Mouse (Mus musculus) spleen, postnatal 14 days (tissue): ENCODE data around the gene Nmnat3.
A peak's percentile ranks its signal among the peaks of the same experiment; 100 is the strongest.

Experiments used
- DNase-seq, 2 experiments: peaks; one replicate each; pipeline ENCODE4 v3.0.0; 2021 to 2022; ENCODE audit warnings: low spot score in 2 of 2

Gene Nmnat3

DNA sequence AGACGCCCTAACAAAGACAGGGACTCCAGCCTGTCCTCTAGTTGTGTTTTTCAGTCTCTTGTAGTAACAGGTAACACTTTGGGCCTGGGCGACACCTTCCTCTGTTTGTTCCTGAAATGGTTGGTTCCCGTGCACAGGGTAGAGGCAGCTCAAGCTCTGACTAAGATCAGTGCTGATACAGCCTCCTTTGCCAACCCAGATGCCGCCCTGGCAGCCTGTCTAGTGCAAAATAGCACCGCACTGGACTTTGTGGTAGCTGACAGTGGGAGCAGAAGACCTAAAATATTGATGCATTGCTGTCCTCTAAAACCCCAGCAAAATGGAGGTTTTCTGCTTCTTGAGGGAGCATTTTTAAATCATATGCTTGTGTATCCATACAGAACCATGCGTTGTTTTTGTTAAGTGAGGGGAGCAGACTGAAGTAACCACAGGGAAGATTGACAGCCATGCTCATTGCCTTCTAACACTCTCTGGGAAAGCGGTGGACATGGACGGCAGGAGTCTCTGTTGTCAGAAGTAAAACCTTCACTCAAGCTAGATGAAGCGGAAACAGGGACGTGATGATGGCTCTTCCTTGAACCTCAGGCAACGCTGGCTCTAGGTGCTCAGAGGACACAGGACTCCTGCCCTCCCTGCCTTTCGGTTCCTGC, 24.2 kb downstream of the Nmnat3 start:
- no peak for DNase-seq

DNA sequence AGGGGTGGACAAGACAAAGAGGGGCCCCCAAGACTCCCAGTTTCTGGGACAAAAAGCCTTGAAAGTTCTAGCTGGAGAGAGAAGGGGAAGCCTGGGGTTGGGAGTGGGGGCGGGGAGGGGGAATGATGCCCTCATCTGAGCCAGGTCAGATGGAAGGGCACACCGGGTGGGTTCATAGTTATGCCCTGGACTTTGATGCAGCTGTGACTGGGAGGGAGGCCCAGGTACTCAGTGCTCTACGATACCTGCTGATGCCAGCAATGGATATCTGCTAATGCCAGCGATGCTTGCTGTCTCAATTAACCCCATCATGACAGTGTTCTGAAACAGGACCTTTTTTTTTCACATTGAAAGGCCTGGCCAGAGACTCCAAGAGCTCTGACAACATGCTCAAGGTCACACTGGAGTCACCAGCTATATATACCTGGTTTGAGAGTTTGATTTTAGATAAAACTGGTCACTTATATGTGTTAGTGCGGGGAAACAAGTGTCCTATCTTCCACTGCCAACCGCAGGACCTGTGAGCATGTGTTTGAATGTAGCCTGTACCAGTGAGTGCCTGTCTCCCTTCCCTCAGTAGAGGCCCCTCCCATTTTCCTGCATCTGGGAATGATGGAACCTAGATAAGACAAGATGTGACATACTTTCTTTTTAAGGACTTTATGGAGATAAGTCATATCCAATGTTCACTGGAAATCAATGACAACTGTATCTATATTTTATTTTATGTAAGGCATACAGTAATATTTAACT, 25.6 kb downstream of the Nmnat3 start:
- DNase-seq = no peak

DNA sequence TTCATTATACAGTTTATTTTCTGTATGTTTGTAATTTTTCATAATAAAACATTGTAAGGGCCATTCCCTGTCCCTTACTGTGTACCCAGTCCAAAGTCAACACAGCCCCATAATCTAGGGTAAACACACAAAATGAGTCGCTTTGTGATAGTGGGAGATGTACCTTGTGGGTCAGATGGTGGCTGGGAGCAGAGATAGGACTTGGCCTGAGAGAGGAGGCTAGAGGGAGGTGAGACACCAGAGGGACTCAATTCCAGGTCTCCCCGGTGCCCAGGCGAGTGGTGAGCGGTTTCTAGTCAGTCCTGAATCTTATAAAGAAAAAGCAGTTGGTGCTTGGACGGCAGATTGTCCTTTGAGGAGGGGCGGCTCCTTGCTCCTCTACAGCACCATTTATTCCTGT, 26.4 kb downstream of the Nmnat3 start:
- DNase-seq = peak; percentile 20 to 27

DNA sequence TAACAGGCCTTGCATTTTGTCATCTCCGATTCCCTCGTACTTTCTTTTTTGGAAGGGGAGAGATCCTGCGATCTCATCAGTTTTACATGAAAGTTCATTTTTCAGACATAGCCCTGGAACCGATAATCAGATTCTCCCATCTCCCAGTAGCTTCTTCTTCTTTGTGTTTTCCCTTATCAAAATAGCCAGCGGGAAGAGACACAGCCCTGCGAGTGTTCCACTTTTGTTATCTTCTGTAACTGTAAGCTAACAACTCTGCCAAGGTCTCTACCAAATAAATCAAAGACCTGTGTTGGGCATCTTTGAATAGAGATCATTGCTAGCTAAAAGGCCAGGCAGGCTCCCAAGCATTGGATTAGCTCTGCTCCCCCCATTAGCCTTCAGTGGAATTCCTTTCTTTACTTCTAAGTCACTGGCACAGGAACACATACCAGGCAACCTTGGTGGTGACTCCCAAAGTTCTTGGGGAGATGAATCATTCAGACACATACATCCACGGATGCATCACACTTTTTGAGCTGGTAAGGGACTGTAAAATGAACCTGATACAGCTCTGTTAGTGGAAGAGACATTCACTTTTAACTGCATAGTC, 26.9 kb downstream of the Nmnat3 start:
- DNase-seq = no peak

DNA sequence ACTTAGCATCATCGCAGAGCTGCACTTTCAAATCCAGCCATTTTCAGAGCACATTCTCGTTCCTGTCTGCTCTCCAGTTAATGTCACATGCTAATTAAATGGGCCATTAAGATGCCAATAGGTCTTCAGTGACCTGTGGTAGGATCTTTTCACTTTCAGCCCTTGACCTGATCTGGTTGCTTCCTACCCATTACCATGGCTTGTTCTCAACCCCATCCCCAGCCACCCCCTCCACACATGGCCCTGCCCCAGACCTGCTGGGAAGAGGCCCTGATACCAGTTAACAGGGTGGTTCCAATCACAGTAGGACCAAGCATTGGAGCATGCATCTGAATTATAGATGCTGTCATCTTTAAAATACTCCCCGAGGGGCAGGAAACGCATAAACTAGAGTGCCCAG, 30.7 kb downstream of the Nmnat3 start:
- no peak for DNase-seq

DNA sequence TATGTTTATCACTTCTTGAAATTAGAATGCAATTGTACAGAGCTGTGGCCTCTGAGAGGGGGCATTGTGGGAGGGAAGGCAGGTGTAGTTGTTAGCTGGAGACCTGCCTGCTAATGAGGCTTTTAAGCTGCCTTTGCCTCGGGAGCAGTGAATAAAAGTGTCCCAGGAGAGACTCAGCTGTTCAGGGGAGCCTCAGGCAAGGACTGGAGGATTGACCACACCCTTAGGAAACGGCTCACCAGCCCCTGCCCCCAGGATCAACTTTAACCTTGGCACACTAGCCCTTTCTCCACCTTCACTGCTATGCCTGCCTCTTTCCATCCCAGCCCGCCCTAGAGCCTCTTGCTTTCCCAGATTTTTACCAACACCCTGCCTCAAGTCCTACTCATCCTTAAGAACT, 31.6 kb downstream of the Nmnat3 start:
- no peak for DNase-seq

DNA sequence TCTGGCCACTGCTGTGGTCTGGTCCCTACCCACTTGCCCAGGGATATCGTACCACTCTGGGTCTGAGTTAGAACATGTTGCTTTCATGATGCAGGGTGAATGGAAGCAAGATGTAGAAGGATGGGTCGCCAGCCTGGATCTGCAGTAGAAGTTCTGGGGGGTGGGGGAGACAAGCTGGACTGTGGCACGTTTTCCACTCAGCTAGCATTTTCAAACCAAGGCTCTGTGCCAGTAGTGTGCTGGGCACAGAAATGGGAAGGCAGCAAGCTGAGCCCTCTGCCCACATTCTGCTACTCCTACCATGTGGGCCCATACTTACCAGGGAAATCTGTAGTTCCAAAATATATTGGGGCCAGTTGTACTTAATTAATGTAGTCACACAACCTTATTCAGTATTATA, 33.5 kb downstream of the Nmnat3 start:
- no peak for DNase-seq

DNA sequence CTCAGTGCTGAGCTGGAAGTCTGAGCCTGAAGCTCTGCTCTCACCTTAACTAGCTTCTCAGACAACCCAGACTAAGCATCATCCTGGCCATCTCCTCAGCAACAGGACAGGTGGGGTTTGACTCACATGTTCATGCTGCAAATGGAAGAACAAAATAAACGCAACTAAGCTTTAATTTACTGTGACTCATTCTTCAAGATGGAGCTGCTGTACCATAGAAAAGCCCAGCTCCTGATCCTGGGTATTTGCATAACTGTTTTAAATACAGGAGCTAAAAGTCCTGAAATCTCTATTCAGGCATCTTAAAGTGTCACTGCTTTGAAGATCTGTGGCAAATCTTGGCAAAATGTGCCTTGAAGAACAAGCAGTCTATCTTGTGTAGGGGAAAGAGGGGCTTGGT, 38.9 kb downstream of the Nmnat3 start:
- no peak for DNase-seq

DNA sequence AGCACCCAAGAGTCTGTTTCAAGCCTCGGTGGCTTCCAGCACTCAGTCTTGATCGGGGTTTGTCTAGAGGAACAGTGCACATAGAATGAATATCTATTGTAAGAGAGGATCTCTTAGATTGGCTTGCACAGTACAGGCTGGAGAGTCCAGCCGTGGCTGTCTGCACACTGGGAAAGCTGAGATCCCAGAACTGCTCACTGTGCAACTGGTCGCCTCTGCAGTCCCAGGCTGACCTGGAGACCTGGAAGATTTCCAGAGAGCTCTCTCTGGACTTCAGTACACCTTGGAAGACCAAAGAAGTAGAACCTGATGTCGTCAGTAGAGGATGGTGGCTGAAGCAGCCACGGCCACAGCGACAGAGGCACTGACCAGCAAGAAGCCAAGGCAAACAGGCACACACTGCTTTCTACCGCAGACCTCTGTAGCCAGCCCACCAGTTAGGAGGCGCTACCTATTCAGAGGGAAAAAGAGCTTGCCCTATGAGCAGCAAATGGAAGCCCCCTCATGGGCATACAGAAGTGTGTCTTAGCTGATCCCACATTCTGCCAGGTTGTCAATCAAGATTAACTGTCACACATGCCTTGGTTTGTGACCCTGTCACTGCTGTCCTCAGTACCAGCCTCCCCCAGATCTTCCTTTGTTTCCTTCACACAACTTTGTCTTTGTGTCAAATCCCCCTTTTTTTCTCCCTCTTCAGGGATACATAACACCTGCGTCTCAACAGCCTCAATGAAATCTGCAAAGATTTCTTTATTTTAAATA, 41.4 kb downstream of the Nmnat3 start:
- DNase-seq = no peak

DNA sequence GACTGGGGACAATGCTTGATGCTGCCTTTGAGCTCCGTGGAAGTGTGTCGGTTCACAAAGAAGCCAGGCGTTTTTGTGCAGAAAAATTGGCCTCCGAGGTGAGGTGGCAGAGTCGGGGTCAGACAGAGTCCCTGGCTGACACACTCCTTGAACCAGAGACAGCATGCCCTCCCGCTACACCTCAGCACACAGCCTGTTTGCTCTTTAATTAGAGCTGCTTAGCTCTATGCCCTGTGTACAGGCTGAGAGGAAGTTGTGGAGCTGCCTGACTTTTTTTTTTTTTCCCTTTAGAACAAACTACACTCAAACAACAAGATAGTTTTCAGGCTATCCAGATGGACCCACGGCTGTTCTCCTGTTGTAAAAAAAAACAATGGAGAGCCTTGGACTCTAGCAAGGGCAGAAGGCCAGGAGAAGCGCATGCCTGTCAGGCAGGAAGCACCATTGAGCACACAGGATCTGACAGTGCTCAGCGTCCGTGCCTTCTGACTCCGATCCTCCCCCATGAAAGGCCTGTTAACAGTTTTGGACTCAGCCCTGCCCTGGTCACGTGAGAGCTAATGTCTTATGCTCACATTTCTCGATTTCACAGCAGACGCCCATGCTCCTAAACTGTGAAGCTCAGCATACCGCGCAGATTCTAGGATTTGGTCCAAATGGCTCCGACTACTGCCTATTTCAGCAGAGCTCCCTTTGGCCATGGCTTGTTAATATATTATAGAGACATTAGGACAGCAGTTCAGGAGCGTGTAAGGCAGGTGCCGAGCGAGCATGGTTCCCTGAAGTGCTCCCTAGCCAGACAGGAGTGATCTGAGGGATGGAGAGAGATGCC, 42.3 kb downstream of the Nmnat3 start:
- DNase-seq = no peak

DNA sequence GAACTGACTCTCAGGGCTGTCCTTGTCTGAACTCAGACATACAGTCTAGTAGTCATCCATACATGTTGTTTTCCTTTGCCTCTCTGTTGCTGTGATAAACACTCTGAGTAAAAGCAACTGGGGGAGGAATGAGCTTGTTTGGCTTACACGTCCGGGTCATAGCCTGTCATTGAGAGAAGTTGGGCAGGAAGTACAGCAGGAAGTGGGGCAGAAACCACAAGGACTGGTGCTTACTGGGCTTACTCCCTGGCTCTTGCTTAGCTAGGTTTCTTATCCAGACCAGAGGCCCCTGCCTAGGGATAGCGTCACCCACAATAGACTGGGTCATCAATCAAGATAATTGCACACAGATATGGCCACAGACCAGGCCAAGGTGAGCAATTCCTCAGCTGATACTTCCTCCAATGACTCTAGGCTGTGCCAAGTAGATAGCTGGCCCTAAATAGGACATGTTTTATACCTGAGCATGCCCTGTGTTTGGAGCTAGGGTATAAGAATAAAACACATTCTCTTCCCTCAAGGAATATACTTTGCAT, 46.1 kb downstream of the Nmnat3 start:
- DNase-seq = no peak

DNA sequence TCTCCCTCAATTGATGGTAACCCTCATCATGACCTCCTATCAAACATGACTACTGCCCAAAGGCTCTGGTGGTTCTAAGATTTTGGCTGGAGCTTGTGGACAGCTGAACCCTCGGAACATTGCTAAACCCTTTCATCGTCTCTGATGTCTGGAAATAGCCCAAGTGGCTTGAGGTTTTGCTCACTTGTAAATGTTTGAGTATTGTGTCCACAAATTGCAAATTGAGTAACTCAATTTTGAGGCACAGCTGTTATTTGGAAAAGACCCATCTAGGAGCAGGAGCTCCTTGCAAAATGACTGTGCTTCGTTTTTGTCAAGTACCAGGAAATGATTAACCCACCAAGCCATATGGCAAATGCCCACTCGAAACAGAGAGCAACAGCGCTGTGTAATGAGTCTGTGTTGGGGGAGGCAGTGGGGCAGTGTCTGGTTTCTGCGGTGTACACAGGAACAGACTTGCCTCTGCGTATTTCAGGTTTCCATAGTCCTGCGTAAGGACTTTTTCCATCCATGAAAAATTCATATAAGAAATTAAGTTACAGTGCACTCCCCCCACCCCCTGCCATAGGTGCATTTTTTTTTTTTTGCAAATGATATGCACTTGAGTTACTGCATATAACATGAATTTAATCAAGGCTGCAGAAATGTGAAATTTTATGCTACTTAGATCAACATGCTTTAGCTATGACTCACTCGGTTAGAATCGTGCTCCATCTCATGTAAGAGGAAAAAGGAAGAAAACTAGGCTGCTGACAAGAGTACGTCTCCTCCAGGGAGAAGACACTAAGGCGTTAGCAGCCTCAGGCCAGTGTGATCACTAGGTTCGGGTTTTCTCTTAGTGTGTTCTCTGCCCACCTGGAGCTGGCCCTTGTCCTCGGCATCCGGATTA, 50.9 kb downstream of the Nmnat3 start:
- no peak for DNase-seq

DNA sequence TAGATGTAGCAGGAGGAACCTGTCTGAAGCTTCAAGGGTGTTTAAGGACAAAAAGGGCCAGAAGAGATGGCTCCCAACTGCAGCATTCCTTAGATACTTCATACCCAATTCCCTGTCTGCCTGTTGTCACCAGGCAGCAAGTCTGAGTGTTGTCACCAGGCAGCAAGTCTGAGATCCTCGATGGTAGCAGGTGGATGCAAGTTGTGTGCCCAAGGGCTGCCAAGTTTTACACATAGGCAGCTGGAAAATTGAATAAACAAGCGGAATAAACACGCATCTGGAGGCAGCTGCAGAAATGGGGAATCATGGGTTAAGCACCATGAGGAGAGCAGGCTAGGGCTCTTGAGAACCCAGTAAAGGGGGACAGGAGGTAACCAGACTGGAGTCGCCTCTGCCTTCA, 52.7 kb downstream of the Nmnat3 start:
- no peak for DNase-seq

DNA sequence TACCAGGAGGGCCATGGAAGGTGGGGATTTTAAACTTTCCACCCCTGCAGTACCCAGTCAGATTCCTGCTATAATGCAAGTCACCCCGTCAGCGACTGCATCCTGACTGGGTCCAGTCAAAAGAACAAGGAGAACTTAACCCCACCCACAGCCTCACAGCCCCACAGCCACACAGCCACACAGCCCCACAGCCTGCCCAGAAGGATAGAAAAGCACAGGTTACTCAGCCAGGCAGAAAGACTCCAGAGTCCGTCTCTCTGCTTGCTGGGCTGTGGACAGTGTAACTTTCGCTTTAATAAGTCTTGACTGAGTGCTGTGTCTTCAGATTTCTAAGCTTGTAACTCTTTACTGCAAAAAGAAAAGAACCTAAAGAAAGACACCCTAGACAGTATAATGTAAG, 53.2 kb downstream of the Nmnat3 start:
- no peak for DNase-seq

DNA sequence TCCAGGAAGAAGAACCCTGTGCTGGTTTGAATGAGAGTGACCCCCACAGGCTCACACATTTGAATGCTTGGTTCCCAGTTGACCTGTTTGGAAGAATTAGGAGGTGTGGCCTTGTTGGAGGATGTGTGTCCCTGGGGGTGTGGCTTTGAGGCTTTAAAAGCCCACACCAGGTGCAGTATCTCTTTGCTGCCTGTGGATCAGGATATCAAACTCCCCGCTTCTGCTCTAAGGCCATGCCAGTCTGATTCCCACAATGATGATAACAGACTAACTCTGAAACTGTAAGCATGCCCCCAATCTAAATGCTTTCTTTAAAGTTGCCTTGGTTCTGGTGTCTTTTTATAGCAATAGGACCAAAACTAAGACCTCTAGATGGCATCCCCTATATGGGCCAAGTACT, 58.6 kb downstream of the Nmnat3 start:
- DNase-seq = no peak

DNA sequence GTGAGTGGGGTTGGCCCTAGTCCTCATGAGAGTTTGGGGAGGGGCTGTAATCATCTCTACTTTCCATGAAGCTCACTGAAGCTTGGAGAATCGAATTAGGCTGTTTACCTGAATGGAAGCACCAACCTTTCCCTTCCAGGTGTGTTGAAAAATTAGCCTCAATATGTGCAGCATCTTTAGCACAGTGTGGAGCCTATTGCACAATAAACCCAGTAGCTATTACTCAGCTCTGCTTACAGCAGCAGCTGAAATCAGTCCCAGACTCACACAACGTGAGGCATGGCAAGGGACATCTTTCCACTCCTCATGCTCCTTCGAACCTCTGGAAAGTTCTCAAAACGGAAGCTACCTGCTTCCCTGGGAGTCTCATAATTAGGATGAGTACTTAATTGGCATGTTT, 59.0 kb downstream of the Nmnat3 start:
- no peak for DNase-seq

DNA sequence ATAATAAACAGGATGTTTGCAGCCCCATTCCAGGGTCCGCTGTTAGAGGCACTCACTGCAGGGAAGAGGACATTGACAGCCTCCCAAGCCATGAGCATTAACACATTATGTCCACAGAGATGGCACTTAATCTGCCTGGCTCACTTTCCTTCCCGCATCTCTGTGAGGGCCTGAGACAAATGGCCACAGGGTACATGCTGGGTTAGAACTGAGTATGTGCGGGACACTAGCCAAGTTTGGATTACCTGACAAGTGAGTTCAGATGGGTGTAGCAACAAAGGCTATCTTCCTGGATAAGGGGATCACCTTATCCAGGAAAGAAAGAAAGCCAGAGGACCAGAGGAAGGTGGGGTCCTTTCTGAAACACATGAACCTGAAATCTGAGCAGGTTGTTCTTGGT, 59.8 kb downstream of the Nmnat3 start:
- DNase-seq = no peak

DNA sequence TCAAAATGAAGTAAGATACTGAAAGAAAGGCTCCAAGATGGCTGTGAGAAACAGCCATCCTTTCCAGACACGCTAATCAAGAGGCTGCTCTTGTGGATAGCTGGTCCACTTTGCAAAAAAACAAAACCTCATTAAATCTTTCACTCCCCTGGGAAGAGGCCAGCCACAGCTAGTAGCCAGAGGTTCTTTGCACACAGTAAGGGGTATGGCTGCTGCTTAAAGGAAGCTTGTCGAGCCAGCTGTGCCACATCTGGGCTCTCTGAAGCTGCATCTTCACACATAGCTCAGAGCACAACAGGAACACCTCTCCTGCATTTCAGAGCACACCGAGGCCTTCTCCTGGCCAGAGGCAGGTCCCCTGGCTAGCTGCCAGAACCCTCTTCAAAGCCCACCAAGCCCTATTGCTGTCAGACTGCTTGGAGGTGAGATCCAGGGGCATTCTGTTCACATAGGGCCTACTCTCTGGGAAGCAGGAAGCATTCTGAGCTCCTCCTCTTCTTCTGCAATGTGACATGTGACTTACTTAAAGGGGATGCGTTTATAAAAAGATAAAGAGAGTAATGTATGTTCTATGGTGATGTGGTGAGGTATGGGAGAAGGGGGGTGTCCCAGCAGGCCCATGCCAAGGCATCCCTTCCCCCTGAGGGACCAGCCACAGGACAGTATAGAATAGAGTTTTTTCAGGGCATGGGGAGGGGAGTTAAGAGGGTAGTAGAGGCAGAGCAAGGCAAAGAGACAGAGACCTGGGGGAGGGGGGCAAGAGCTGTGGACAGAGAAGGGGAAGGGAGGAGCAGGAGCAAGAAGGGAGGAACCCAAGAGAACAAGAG, 63.3 kb downstream of the Nmnat3 start:
- no peak for DNase-seq

DNA sequence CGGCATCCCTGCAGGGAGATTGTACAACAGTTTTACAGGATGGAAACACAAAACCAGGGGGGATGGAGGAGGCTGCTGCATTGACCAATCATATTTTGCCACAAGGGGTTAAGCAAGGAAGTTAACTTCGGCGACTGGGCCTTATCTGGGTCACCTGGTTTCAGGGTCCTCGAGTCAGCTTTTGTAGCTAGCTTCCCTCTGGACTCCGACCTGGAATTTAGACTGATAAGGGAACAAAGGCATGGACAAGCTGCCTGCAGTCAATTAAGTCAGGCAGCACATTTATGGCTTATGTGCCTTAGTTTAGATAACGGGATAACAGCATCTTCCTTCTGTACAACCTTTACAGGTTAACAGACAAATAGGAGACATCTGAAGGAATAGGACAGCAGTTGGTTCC, 65.1 kb downstream of the Nmnat3 start:
- DNase-seq = no peak

DNA sequence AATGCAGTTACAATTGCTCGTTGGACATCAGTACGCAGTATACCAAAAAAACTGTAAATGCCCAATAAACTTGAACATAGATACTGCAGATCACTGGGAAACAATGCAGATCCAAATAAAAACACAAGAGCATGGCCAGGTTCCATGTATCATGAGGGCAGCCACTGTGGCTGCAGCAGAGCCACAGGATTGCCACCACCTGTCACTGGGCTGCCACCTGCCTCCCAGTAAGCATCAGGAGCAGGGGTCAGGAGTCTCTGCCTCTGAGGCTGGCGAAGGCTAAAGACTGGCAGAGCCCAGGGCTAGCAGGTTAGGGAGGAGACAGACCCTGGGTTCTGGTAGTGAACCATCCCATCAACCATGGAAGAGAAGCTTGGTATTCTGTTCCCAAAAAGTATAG, 67.7 kb downstream of the Nmnat3 start:
- no peak for DNase-seq
